Mouse (Mus musculus) kidney, postnatal 0 days (tissue): ENCODE measurements at regions not wholly inside any gene's neighbourhood (a gene's known extent, or its start where the extent isn't known, plus 50 kb on each side); places are given as distances from the start of the nearest gene placed in this dataset.

ENCODE experiments used
- ATAC-seq: fragments of 200-750 bp; cut with Nextera tagmentation; replicated peaks from 2 replicates; pipeline ENCODE4 v1.8.0; 2017; ENCODE audit warnings: low read depth, moderate number of reproducible peaks, moderate TSS enrichment, moderate library complexity; ENCODE audit not compliant: low FRiP score
- DNase-seq: peaks from one replicate; pipeline ENCODE4 v3.0.0-alpha.2; 2016; ENCODE audit warnings: low spot score
- H3K27ac ChIP-seq: fragments of 300-500 bp; sonication (generic); 2 replicates; pipeline ENCODE4 v1.5.1; 2014; ENCODE audit warnings: mild to moderate bottlenecking
- H3K27me3 ChIP-seq: fragments of 300-500 bp; sonication (generic); 2 replicates; pipeline ENCODE4 v1.6.1; 2014; ENCODE audit warnings: low read length, mixed read lengths; ENCODE audit not compliant: insufficient read depth
- H3K36me3 ChIP-seq: fragments of 300-500 bp; sonication (generic); 2 replicates; pipeline ENCODE4 v1.6.1; 2014; ENCODE audit warnings: low read length, mixed read lengths; ENCODE audit not compliant: insufficient read depth
- H3K4me1 ChIP-seq: fragments of 300-500 bp; sonication (generic); replicated peaks from 2 replicates; pipeline ENCODE4 v1.6.1; 2014; ENCODE audit warnings: antibody characterized with exemption, low read length, mixed read lengths; ENCODE audit not compliant: insufficient read depth
- H3K4me2 ChIP-seq: fragments of 300-500 bp; sonication (generic); 2 replicates; pipeline ENCODE4 v1.6.1; 2014; ENCODE audit warnings: mild to moderate bottlenecking, low read length, moderate library complexity, mixed read lengths
- H3K4me3 ChIP-seq: fragments of 300-500 bp; sonication (generic); replicated peaks from 2 replicates; pipeline ENCODE4 v1.5.1; 2014; ENCODE audit warnings: low read depth, low read length
- H3K9ac ChIP-seq: fragments of 300-500 bp; sonication (generic); 2 replicates; pipeline ENCODE4 v1.6.1; 2014; ENCODE audit warnings: low read depth, low read length
- H3K9me3 ChIP-seq: fragments of 300-500 bp; sonication (generic); replicated peaks from 2 replicates; pipeline ENCODE4 v1.6.1; 2016; ENCODE audit warnings: low read length, inconsistent platforms, mixed read lengths
- CTCF ChIP-seq: IDR thresholded peaks from 2 replicates; pipeline ENCODE4 v1.5.1; 2016; ENCODE audit warnings: antibody characterized with exemption, low read depth, mild to moderate bottlenecking, moderate library complexity
- WGBS: fragments of 180-500 bp; shearing (Covaris S2); extraction: QIAGEN DNeasy Blood & Tissue Kit; methylation state at CpG from one replicate; pipeline ENCODE4 v1.1.7; 2014; 5-methylcytosine and 5-hydroxymethylcytosine counted together

DNA sequence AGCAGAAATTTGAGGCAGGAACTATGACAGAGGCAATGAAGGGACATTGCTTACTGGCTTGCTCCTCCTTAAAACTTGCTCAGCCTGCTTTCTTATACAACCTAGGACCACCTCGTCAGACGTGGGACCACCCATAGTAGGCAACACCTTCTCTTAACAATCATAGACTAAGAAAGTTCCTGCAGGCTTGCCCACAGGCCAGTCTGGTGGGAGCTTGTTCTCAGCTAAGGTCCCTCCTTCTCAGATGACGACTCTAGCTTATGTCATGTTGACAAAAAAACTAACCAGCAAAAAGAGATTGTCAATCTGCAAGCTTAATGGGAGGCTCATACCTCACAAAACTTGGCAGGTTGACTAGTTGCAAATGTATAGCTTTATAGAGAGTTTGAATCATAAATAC lies 56.5 kb upstream of the Lsm6 start:
- no peak for ATAC-seq
- no peaks in the 10 kb centered on the region for H3K27me3 ChIP-seq
- TF ChIP-seq CTCF = no peak

DNA sequence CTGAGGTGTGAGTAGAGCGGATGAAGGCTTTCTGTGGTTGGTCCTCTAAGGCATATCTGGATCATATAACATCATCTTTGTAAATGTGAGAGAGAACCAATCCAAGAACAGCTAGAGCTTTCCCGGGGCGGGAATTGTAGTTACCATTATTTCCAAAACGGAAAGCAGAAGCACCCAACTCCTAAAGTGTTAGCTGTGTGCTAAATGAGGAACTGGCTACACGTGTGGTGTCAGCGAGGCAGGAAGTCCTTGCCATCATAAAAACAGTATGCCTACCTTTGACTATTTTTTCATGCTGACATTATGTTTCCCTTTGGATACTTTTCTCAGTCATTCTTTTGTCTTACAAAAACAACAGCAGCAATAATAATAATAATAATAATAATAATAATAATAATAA lies 68.8 kb upstream of the Lsm6 start:
- Histone ChIP-seq H3K27ac (no peak overlapping the region), H3K27me3 (no peaks in the 10 kb centered on the region), H3K9ac (no peak overlapping the region), H3K4me2 (no peak overlapping the region), H3K4me3 (no peak overlapping the region), H3K36me3 (no peaks in the 10 kb centered on the region), H3K9me3 (no peaks in the 10 kb centered on the region), H3K4me1 (no peaks in the 10 kb centered on the region)
- no peak for TF ChIP-seq CTCF
- WGBS = 85% methylated on average over 6 of the region's 6 CpGs
- no peak for DNase-seq
- ATAC-seq = no peak

More for the DNA sequence above, 56.5 kb upstream of the Lsm6 start:
- Histone ChIP-seq H3K36me3 (no peaks in the 10 kb centered on the region), H3K4me2 (no peak overlapping the region), H3K9ac (no peak overlapping the region), H3K4me1 (no peaks in the 10 kb centered on the region), H3K4me3 (no peak overlapping the region), H3K9me3 (no peaks in the 10 kb centered on the region), H3K27ac (no peak overlapping the region)
- WGBS = 77% methylated on average over 3 of the region's 3 CpGs
- DNase-seq = no peak

GRCm38 (mm10) chr8:78890571-78890970 lies 69.6 kb upstream of the Lsm6 start:
- DNase-seq = no peak
- 66% methylated on average over 4 of the region's 4 CpGs for WGBS
- no peak for TF ChIP-seq CTCF
- Histone ChIP-seq H3K4me1 (no peaks in the 10 kb centered on the region), H3K9ac (no peak overlapping the region), H3K9me3 (no peaks in the 10 kb centered on the region), H3K27ac (no peak overlapping the region), H3K4me3 (no peak overlapping the region), H3K4me2 (no peak overlapping the region), H3K27me3 (no peaks in the 10 kb centered on the region), H3K36me3 (no peaks in the 10 kb centered on the region)
- ATAC-seq = no peak

GRCm38 (mm10) chr8:78899887-78900286 lies 78.9 kb upstream of the Lsm6 start:
- no peak overlapping the region for H3K9ac ChIP-seq
- ATAC-seq (no peak), DNase-seq (peak; percentile 88)
- no peak overlapping the region for H3K4me3 ChIP-seq
- H3K4me1 ChIP-seq = no peaks in the 10 kb centered on the region
- no peaks in the 10 kb centered on the region for H3K27me3 ChIP-seq
- WGBS = 39% methylated on average over 7 of the region's 7 CpGs
- TF ChIP-seq CTCF = peak; percentile 89
- no peak overlapping the region for H3K4me2 ChIP-seq
- no peak overlapping the region for H3K27ac ChIP-seq
- no peaks in the 10 kb centered on the region for H3K36me3 ChIP-seq
- no peaks in the 10 kb centered on the region for H3K9me3 ChIP-seq

DNA sequence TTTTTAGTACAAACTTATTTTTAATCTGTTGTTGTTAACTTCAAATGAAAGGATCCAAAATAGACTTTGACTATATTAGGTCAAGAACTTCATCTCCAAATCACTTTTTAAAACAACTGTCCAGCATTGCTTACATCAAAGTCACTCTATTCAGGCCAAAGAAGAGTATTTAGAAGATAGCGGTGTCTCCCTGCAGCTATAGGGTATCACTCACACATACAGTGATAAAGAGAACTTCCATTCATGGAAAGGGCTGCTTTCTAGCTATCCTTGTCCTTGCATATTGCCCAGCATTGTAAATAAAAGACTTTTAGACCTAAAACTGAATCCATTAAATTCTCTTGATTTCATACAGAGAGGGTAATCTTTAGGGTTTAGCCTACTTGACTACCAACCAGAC lies 82.1 kb upstream of the Lsm6 start:
- no peak overlapping the region for H3K9ac ChIP-seq
- no peak for TF ChIP-seq CTCF

DNA sequence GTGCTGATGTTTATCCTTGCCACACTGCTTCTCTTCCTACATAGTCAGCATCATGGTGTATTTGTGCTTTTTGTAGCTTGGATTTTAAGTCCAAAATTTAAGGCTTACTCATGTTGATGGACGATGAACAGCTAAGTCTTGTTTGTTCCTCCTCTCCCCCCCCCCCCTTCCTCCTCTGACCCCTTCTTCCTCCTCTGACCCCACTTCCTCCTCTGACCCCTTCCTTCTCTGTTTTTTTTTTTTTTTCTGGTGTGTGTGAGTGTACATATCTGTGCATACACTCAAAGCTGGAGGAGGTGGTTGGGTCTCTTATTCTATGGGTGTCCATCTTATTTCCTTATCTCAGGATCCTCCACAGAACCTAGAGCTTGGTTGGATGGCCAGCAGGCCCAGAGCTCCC lies 87.0 kb upstream of the Lsm6 start:
- TF ChIP-seq CTCF = no peak
- H3K9ac ChIP-seq = no peak overlapping the region
- no peaks in the 10 kb centered on the region for H3K36me3 ChIP-seq
- no peaks in the 10 kb centered on the region for H3K4me1 ChIP-seq
- H3K27ac ChIP-seq = no peak overlapping the region
- no peaks in the 10 kb centered on the region for H3K9me3 ChIP-seq
- no peak overlapping the region for H3K4me2 ChIP-seq
- no peaks in the 10 kb centered on the region for H3K27me3 ChIP-seq
- no peak overlapping the region for H3K4me3 ChIP-seq
- ATAC-seq (no peak), DNase-seq (no peak)
- 68% methylated on average over 1 of the region's 1 CpGs for WGBS

More for the DNA sequence above, 82.1 kb upstream of the Lsm6 start:
- WGBS = 88% methylated on average over 1 of the region's 1 CpGs
- no peak overlapping the region for H3K4me3 ChIP-seq
- DNase-seq (no peak), ATAC-seq (no peak)
- H3K27me3 ChIP-seq = no peaks in the 10 kb centered on the region
- no peak overlapping the region for H3K4me2 ChIP-seq
- H3K4me1 ChIP-seq = no peaks in the 10 kb centered on the region
- H3K27ac ChIP-seq = no peak overlapping the region
- H3K9me3 ChIP-seq = no peaks in the 10 kb centered on the region
- H3K36me3 ChIP-seq = no peaks in the 10 kb centered on the region

GRCm38 (mm10) chr8:78911288-78911873 lies 90.4 kb upstream of the Lsm6 start:
- Histone ChIP-seq H3K9ac (no peak overlapping the region), H3K4me3 (no peak overlapping the region), H3K9me3 (no peaks in the 10 kb centered on the region), H3K27ac (no peak overlapping the region), H3K27me3 (no peaks in the 10 kb centered on the region), H3K36me3 (no peaks in the 10 kb centered on the region), H3K4me2 (no peak overlapping the region), H3K4me1 (no peaks in the 10 kb centered on the region)
- 0 out of 2 replicates have a peak, but pooled peaks have one; percentile 33 for ATAC-seq
- 44% methylated on average over 11 of the region's 11 CpGs for WGBS
- no peak for TF ChIP-seq CTCF
- peak; percentile 52 for DNase-seq
